Mouse (Mus musculus) intestine, postnatal 0 days (tissue): ENCODE results near the gene Mrpl23. TPM values are rescaled to one million over a fixed set of nuclear protein-coding genes. Genes with fewer than 3 reads are reported as not detected.
A peak's percentile ranks its signal among the peaks of the same experiment; 100 is the strongest.

Experiments used
- ATAC-seq: fragments of 200-750 bp; cut with Nextera tagmentation; 2 replicates; pipeline ENCODE4 v1.8.0; 2017; ENCODE audit warnings: mild to moderate bottlenecking, moderate TSS enrichment, moderate library complexity
- H3K27ac ChIP-seq: fragments of 300-500 bp; sonication (generic); 2 replicates; pipeline ENCODE4 v1.5.1; 2014; ENCODE audit warnings: mild to moderate bottlenecking, low read depth, low read length, moderate library complexity
- H3K27me3 ChIP-seq: fragments of 300-500 bp; sonication (generic); replicated peaks from 2 replicates; pipeline ENCODE4 v1.6.1; 2014; ENCODE audit warnings: low read length, mixed read lengths; ENCODE audit not compliant: control insufficient read depth, insufficient read depth
- H3K36me3 ChIP-seq: fragments of 300-500 bp; sonication (generic); 2 replicates; pipeline ENCODE4 v1.6.1; 2014; ENCODE audit warnings: mild to moderate bottlenecking, moderate library complexity; ENCODE audit not compliant: control insufficient read depth, insufficient read depth
- H3K4me1 ChIP-seq: fragments of 300-500 bp; sonication (generic); replicated peaks from 2 replicates; pipeline ENCODE4 v1.6.1; 2014; ENCODE audit warnings: antibody characterized with exemption, low read length, mixed read lengths; ENCODE audit not compliant: control insufficient read depth, insufficient read depth
- H3K4me2 ChIP-seq: fragments of 300-500 bp; sonication (generic); replicated peaks from 2 replicates; pipeline ENCODE4 v1.6.1; 2014; ENCODE audit warnings: low read depth, mild to moderate bottlenecking, moderate library complexity
- H3K4me3 ChIP-seq: fragments of 300-500 bp; sonication (generic); 2 replicates; pipeline ENCODE4 v1.5.1; 2014; ENCODE audit warnings: low read depth, low read length
- H3K9ac ChIP-seq: fragments of 300-500 bp; sonication (generic); 2 replicates; pipeline ENCODE4 v1.6.1; 2014; ENCODE audit warnings: mild to moderate bottlenecking, low read depth, low read length
- H3K9me3 ChIP-seq: fragments of 300-500 bp; sonication (generic); 2 replicates; pipeline ENCODE4 v1.6.1; 2016; ENCODE audit warnings: mixed run types; ENCODE audit not compliant: control insufficient read depth
- CTCF ChIP-seq: sonication (generic); IDR thresholded peaks from 2 replicates; pipeline ENCODE4 v1.5.1; 2016; ENCODE audit warnings: low read depth, mild to moderate bottlenecking, control low read depth, antibody characterized with exemption, moderate library complexity
- WGBS: fragments of 180-500 bp; shearing (Covaris S2); extraction: QIAGEN DNeasy Blood & Tissue Kit; methylation state at CpG from one replicate; pipeline ENCODE4 v1.1.7; 2014; 5-methylcytosine and 5-hydroxymethylcytosine counted together
- polyA plus RNA-seq: library from polyadenylated mRNA; unstranded; fragments of >200 nt; fragmentation: Nextera tagmentation; extraction: Ambion mirVana; gene quantifications from 2 replicates; pipeline ENCODE4 v1.2.1, GENCODE M21; 2015

Gene Mrpl23
- polyA plus RNA-seq, result 26.7 and 33.0 TPM in 2 replicates

GRCm38 (mm10) chr7:142532671-142533058 lies at the start of gene Mrpl23:
TSS of gene Mrpl23 (plus strand) at chr7:142532686.
- Histone ChIP-seq H3K27me3 (no peaks in the 10 kb centered on the region), H3K4me3 (peak within 1 kb of the TSS; percentile 72), H3K4me2 (peak within 1 kb of the TSS; percentile 92), H3K27ac (peak within 1 kb of the TSS; percentile 91), H3K9me3 (no peaks in the 10 kb centered on the region), H3K4me1 (peaks cover 19% of the 10 kb centered on the region; the same call in 1 of the 2 replicates), H3K9ac (peak within 1 kb of the TSS; percentile 79), H3K36me3 (peaks cover 5% of the 10 kb centered on the region; the same call in 1 of the 2 replicates)
- ATAC-seq, result peak; percentile 41
- no peak for TF ChIP-seq CTCF
- 4% methylated on average over 17 of the region's 17 CpGs for WGBS

- Histone ChIP-seq H3K36me3 (peaks cover 25% of the 10 kb centered on the region), H3K9ac (no peak overlapping the region), H3K27me3 (no peaks in the 10 kb centered on the region), H3K9me3 (no peaks in the 10 kb centered on the region), H3K4me1 (peaks cover 4% of the 10 kb centered on the region; the same call in 1 of the 2 replicates), H3K27ac (peak overlapping the region; percentile 92), H3K4me3 (no peak overlapping the region), H3K4me2 (no peak overlapping the region)
- no peak for TF ChIP-seq CTCF
- WGBS, result 56% methylated on average over 11 of the region's 11 CpGs
- 0 out of 2 replicates have a peak, but pooled peaks have one; percentile 18 for ATAC-seq
These were observed 49.4 kb upstream of the Mrpl23 start for GRCm38 (mm10) chr7:142483136-142483535.

GRCm38 (mm10) chr7:142484780-142485179 lies 47.7 kb upstream of the Mrpl23 start:
- Histone ChIP-seq H3K27ac (peak overlapping the region; percentile 62), H3K9ac (no peak overlapping the region), H3K4me3 (no peak overlapping the region), H3K9me3 (no peaks in the 10 kb centered on the region), H3K4me2 (no peak overlapping the region), H3K4me1 (peaks cover 4% of the 10 kb centered on the region; the same call in 1 of the 2 replicates), H3K27me3 (no peaks in the 10 kb centered on the region), H3K36me3 (peaks cover 38% of the 10 kb centered on the region)
- TF ChIP-seq CTCF, result no peak
- ATAC-seq, result no peak
- WGBS, result 62% methylated on average over 12 of the region's 12 CpGs

- H3K36me3 ChIP-seq, result peaks cover 48% of the 10 kb centered on the region
- no peaks in the 10 kb centered on the region for H3K4me1 ChIP-seq
- H3K4me2 ChIP-seq, result no peak overlapping the region
- H3K4me3 ChIP-seq, result no peak overlapping the region
- no peak for ATAC-seq
- H3K9me3 ChIP-seq, result no peaks in the 10 kb centered on the region
- H3K9ac ChIP-seq, result no peak overlapping the region
- no peaks in the 10 kb centered on the region for H3K27me3 ChIP-seq
- WGBS, result 71% methylated on average over 8 of the region's 8 CpGs
- 0 out of 2 replicates have a peak overlapping the region, but pooled peaks have one; percentile 35 for H3K27ac ChIP-seq
- no peak for TF ChIP-seq CTCF
These were observed 45.7 kb upstream of the Mrpl23 start for GRCm38 (mm10) chr7:142486751-142487162.

- Histone ChIP-seq H3K4me2 (no peak overlapping the region; the same call in 1 of the 2 replicates), H3K27ac (peak overlapping the region; percentile 35; the same call in 1 of the 2 replicates), H3K36me3 (peaks cover 48% of the 10 kb centered on the region), H3K27me3 (no peaks in the 10 kb centered on the region), H3K4me1 (no peaks in the 10 kb centered on the region), H3K9me3 (no peaks in the 10 kb centered on the region), H3K4me3 (no peak overlapping the region), H3K9ac (no peak overlapping the region)
- whole genome bisulfite sequencing, result 32% methylated on average over 9 of the region's 9 CpGs
- peak; percentile 48 for ATAC-seq
- TF ChIP-seq CTCF, result peak; percentile 82
These were observed 45.1 kb upstream of the Mrpl23 start for GRCm38 (mm10) chr7:142487341-142487859.

- Histone ChIP-seq H3K4me1 (no peaks in the 10 kb centered on the region), H3K9me3 (no peaks in the 10 kb centered on the region), H3K9ac (no peak overlapping the region), H3K4me2 (no peak overlapping the region), H3K4me3 (no peak overlapping the region), H3K36me3 (peaks cover 48% of the 10 kb centered on the region), H3K27ac (no peak overlapping the region), H3K27me3 (no peaks in the 10 kb centered on the region)
- TF ChIP-seq CTCF, result no peak
- 76% methylated on average over 3 of the region's 3 CpGs for WGBS
- no peak for ATAC-seq
These were observed 44.4 kb upstream of the Mrpl23 start for GRCm38 (mm10) chr7:142488053-142488452.
